Mouse (Mus musculus): Measurements from ENCODE around the gene Defb45.

- TF ChIP-seq FLI1 (IDR thresholded peaks at IDR 0.05; ENCODE audit: low read length): no peak
- no peak for TF ChIP-seq GATA1 (IDR thresholded peaks at IDR 0.05; ENCODE audit: borderline replicate concordance, low read length)
Observed at GRCm38 (mm10) chr2:152637381-152637780, 38.2 kb upstream of the Defb45 start.

Data from megakaryocyte, embryonic 14.5 days (primary cell).